Mouse (Mus musculus) thymus, postnatal 36 days (tissue): Measurements from ENCODE around the gene Micu1.

ENCODE experiments used
- DNase-seq, 2 experiments: peaks; one replicate each; pipeline ENCODE4 v3.0.0; 2022; ENCODE audit warnings: mixed read lengths in 2 of 2

Gene Micu1

GRCm38 (mm10) chr10:59813759-59814158 lies 111.5 kb downstream of the Micu1 start:
- no peak for DNase-seq

DNA sequence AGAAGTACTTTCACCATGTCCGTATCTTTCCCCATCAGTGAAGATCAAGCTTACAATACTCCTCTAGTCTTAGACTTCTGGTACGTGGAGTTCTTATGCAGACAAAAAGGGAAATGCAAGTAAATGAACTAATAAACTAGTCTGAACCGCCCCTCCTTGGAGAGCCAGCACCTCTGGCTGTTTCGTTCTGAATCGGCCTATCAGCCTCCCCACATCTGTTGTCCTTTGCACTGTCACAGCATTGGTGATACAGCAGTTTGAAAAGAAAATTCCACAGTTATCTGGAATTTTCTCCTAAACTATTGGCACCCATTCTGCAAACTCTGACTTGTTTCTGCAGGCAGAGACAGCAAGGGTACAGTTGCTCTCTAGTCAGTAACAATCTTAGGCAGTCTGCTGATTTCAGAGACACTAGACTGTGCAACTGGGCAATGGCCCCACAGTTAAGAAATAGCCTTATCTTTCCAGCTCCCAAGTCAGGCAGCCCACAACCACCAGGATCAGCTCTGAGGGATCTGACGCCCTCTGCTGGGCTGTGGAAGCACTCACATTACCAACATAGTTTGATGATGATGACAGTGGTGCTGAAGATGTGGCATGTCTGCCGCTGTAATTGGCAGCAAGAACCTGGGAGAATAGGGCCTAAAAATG lies 112.4 kb downstream of the Micu1 start:
- peak; percentile 35 to 48 for DNase-seq

DNA sequence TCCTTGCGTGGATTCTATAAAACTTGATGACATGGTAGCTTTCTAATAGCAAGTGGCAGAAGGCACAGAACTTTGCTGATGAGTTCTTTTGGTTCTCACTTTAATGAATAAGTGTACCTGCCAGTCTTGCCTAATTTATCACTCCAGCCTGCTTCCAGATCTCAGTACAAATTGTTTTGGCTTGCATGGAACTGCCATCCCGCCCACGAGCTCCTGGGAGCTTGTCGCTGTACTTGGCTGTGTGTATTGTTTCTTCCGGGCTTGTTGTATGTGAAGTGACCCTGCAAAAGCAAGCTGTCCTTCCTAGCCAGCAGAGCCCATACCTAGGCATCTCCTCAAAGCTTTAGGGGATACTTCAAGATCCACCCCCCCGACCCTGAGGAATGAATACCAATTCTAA lies 114.3 kb downstream of the Micu1 start:
- DNase-seq = no peak

GRCm38 (mm10) chr10:59817528-59817927 lies 115.3 kb downstream of the Micu1 start:
- DNase-seq = peak in 1 of 2 experiments; percentile 16

DNA sequence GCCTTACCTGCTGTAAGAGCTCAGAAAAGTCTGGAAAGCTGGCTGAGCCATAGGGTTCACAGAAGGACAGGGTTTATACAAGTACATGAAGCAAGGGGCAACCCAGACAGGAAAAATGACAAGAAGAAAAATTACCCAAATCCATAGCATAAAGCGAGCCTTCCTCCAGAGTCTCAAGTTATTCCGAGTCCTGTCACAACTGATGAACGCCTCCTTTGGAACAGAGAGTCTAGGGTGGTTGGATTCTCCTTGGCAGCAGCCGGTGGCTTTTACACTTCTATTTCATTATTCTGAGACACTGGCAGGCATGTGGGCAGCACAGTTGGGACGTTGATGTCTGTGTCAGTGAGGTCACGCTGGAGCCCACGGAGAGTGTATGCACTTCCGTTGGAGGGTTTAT lies 115.7 kb downstream of the Micu1 start:
- no peak for DNase-seq

DNA sequence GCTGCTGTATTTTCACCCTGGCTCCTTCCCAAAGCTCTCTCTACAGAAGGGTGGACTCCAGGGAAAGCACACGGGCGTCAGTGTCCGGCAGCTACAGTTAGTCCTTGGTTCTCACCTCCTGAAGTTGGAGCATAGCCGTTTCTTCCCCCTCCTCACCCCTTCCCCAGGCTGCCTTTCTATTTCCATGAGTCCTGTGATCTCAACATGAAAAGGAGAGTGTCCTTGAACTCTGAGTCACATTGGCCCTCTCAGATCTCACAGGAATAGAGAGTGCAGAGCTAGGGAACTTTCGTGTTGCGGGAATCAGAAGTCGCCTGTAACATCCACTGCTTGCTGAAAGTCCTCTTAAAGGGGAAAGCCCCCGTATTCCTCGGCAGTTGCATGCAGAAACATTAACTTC lies 116.9 kb downstream of the Micu1 start:
- no peak for DNase-seq

DNA sequence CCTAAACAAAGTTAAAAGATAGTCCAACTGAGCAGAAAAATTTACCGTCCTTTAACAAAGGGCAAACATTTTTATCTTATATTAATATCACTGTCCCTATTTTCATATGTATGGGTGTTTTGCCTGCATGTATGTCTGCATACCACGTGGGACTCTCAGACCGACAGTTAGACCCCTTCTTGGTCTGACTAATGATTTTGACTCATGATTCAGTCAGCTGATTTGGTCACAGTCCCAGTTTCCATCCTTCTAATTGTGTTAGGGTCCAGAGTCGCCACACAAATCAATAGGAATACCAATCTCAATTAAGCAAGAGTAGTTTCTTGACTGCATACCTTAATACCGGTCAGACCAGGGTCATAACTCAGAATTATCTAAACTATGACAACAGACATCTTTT lies 118.6 kb downstream of the Micu1 start:
- DNase-seq = no peak

GRCm38 (mm10) chr10:59821334-59822066 lies 119.2 kb downstream of the Micu1 start:
- DNase-seq = no peak

GRCm38 (mm10) chr10:59822857-59823256 lies 120.6 kb downstream of the Micu1 start:
- no peak for DNase-seq

- DNase-seq = no peak
Measured at GRCm38 (mm10) chr10:59825137-59825812, 123.0 kb downstream of the Micu1 start.

DNA sequence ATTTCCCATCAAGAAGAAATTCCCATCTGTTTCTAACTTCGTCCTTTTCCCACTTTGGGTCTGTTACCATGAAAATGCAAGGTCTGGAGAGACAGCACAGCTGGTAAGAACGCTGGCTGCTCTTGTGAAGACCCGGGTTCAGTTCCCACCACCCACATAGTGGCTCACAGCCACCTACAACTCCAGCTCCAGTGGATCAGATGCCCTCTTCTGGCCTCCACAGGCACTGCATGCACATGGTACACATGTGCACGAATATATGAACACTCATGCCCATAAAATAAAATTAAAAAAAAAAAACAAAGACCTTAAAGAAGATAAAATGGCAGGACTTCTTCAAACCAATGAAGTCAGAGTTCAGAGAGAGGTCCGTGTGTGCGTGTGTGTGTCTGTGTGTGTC lies 127.6 kb downstream of the Micu1 start:
- no peak for DNase-seq

- DNase-seq = no peak
Measured at GRCm38 (mm10) chr10:59831950-59832349, 129.7 kb downstream of the Micu1 start.

DNA sequence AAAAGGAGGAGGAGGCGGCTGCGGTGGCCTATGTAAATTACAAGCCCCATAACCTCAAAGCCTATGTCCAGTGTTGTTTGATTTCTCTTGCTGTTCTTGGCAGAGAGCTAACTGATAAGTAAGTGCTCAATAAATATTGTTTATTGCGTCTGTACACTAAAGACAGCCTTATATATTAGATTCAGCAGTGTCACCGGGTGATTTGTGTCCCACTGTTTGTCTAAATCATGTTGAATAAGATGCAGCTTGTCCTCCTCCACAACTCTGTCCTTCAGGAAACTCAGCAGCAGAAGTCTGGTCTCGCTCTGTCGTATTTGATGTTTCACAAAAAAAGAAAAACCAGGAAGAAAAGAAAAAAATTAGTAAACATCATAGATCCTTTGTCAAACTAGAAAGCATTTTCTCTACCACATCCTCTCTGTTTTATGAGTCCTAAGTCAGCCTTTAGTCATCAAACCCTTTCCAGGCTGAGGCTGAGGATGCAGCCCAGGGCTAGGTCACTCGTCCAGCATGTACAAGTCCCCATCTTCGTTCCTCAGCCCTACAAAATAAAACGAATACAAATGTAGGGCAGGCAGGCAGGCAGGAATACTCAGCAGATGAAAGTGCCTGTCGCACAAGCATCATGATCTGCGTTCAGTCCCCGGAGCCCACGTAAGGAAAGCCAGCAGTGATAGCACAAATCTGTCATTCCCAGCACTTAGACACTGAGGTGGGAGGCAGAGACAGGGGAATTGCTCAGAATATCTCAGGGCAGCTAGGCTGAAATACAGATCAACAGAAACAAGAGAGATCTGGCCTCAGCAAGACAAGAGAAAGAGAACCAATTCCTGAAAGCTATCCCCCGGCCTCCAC lies 133.3 kb downstream of the Micu1 start:
- DNase-seq = no peak

DNA sequence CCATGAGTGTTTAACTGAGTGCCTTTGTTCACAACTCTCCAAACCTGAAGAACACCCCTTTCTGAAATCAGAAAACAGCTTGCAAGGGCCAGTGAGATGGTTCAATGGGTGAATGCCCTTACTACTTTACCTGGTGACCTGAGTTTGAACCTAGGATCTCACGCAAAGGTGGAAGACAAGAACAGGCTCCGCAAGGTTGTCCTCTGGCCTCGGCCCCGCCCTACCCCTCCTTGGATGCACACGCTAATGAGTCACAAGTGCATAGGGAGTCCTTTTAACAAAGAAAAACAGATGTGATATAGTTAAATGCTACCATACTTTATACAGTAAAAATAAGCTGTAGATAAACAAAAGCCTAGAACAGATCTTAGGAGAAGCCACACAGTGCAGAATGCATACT lies 135.2 kb downstream of the Micu1 start:
- no peak for DNase-seq

DNA sequence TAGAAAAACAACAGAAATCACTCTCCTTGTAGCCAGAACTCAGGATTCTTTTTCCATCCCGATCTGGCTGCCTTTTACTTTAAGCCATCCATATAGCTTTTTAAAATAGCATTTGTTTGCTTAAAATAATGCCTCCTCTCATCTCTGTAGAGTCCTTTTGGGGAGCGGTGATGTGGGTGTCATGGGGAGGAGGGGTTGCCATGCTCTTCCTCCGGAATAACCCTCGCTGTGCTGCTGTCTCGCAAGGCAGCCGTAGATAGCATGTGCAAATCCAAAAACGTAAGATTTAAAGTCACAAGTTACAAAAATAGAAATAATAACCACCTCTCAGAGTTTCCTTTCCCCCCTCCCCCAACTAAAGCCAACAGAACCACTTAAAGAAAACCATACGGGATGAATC lies 139.2 kb downstream of the Micu1 start:
- no peak for DNase-seq

DNA sequence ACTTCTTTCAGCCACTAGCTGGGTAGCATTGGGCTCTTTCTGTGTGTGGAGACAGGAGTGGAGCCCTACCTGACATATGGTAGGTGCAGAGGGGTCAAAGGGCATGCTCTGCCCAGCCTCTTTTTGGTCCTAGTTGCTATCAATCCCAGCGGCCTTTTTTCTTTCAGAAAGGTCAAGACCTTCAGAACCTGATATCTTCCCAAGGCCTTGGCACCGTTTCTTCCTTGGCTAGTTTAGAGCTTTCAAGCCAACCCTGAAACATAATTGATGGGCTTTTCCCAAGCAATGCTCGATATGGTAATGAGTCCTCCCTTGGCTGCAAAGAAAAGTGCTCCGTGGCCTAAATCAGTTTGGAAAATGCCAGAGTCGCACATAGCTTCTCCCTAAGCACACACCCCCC lies 140.8 kb downstream of the Micu1 start:
- no peak for DNase-seq

- DNase-seq = no peak
Measured at GRCm38 (mm10) chr10:59844686-59845085, 142.4 kb downstream of the Micu1 start.

GRCm38 (mm10) chr10:59846416-59846815 lies 144.1 kb downstream of the Micu1 start:
- DNase-seq = no peak

DNA sequence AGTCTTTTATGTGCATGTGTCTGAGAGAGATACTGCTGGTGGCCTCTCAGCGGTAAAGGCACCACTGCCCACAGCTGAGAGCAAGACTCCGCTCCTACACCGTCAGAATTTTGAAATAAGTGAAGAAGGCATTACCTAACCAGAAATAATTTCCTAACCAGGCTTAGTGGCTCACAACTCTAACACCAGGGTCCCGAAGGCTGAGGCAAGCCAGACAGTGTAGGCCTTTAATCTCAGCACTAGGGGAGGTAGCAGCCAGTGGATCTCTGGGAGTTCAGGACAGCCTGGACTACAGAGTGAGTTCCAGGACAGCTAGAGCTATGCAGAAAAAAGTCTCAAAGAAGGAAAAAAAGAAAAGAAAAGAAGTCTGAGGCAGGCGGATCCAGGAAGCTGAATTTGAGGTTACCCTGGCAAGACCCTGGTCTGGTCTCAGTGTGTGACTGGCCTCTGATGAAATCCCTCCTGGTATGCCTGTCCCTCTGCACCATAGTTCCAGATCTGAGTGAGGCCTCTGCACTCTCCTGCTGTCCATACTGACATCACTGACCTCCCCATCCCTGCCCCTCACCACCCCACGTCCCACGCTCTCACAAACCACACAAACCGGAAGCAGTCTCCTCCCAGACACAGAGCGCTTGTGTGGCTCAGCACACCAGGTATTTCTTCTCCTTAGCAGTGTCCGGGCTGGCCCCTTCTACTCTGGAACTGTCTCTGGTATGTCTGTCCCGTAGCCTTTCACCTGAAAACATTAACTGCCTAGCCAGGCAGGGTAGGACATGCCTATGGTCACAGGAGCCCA lies 146.0 kb downstream of the Micu1 start:
- no peak for DNase-seq

GRCm38 (mm10) chr10:59848953-59849352 lies 146.7 kb downstream of the Micu1 start:
- no peak for DNase-seq

DNA sequence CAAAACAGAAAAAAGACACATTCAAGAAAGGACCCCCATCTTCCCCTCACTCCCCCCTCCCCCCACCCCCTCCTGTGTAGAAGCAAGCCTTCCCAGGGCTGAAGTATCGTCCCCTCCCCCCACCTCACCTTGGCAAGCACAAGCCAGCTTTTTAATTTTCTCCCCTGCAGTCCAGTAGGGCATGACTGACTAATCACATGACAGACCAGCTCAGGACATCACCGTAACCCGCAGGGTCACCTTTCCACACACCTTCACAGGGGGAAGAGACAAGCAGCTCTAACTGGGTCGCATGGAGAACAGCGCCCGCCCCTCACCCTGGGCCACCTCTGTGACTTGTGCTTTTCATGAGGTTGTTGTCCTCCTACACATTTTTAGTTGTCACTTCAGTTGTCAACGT lies 147.1 kb downstream of the Micu1 start:
- DNase-seq = no peak

- DNase-seq = no peak
Measured at GRCm38 (mm10) chr10:59857157-59857556, 154.9 kb downstream of the Micu1 start.
